Comparison of ENCODE assay signal across 8 mouse cellular contexts in the genomic region with DNA sequence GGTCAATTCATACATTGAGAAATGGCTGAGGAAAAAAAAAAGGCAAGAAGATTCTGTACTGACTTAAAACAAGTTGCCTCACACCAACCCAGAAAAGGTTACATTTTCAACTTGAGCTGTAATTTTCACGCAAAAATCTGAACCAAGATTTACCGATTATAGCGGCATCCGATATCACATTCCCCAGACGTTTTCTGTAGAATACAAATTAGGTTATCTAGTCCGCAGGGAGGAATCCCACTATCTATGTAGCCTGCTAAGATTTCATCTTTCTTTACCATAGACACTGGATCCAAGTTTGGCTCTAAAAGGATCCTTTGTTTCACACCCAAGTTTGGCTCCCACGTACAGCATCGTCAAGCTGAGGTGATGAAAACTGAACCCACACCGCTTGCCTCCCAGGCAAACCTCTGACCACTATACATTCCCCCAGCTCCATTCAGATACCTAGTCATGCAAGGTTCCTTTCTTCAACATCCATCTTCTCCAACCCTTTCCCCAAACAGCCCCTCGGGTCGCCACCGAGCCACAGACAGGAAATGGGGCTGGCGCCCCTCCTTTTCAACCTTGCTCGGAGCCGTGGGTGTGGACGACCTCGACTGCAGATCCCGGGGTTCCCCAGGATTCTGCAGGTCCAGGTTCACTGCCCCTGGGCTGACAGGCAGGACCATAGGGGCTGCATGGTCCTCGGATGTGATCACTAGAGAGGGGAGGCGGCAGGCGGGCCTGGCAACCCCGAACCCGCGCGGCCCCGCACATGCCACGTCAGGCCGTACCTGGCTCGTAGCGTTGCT. TPM values are rescaled to one million over a fixed set of nuclear protein-coding genes. Genes with fewer than 3 reads are reported as not detected.
DNase-seq lines count a peak whose midpoint lies in the region; ATAC-seq and TF ChIP-seq lines count a peak whose summit lies in the region.

No protein-coding gene starts in this region.

- H3K36me3 ChIP-seq in kidney, embryonic 15.5 days: no peaks in the 10 kb centered on the region
- H3K36me3 ChIP-seq in forebrain, postnatal 0 days (ENCODE audit: insufficient read depth): no peaks in the 10 kb centered on the region
- no peaks in the 10 kb centered on the region for H3K36me3 ChIP-seq in megakaryocyte, embryonic 14.5 days (replicated peaks; ENCODE audit: low read length)

- no peak; the same call in 1 of the 2 replicates for ATAC-seq in kidney, embryonic 15.5 days (replicated peaks; ENCODE audit: low FRiP score)
- peak; percentile 56 for ATAC-seq in activated CD4-positive, CD25-positive, alpha-beta regulatory T cell, adult 4 months
- ATAC-seq in forebrain, postnatal 0 days: no peak; the same call in 1 of the 2 replicates

- H3K27ac ChIP-seq in kidney, embryonic 15.5 days: peak overlapping the region; percentile 82
- peak overlapping the region; percentile 95 for H3K27ac ChIP-seq in forebrain, postnatal 0 days (ENCODE audit: low read depth, low read length)

- H3K27me3 ChIP-seq in kidney, embryonic 15.5 days: no peaks in the 10 kb centered on the region
- no peaks in the 10 kb centered on the region for H3K27me3 ChIP-seq in forebrain, postnatal 0 days (ENCODE audit: insufficient read depth, low read length)
- no peaks in the 10 kb centered on the region for H3K27me3 ChIP-seq in megakaryocyte, embryonic 14.5 days (replicated peaks)

- H3K4me2 ChIP-seq in kidney, embryonic 15.5 days: peak overlapping the region; percentile 66
- H3K4me2 ChIP-seq in forebrain, postnatal 0 days (ENCODE audit: low read depth): peak overlapping the region; percentile 67

- H3K9me3 ChIP-seq in kidney, embryonic 15.5 days (replicated peaks): no peaks in the 10 kb centered on the region
- no peaks in the 10 kb centered on the region for H3K9me3 ChIP-seq in forebrain, postnatal 0 days (ENCODE audit: low read length)
- H3K9me3 ChIP-seq in megakaryocyte, embryonic 14.5 days: no peaks in the 10 kb centered on the region

- TF ChIP-seq CTCF in forebrain, postnatal 0 days (IDR thresholded peaks at IDR 0.05; ENCODE audit: low read depth): no peak

- under 1% methylated on average over 30 of the region's 30 CpGs for WGBS in kidney, embryonic 15.5 days
- WGBS in forebrain, postnatal 0 days: 1% methylated on average over 30 of the region's 30 CpGs

- peak overlapping the region; percentile 81 for H3K9ac ChIP-seq in kidney, embryonic 15.5 days
- H3K9ac ChIP-seq in forebrain, postnatal 0 days: peak overlapping the region; percentile 98

- DNase-seq in kidney, postnatal 14 days: no peak
- DNase-seq in forebrain, postnatal 0 days: peak; percentile 60
- DNase-seq in gastrocnemius, adult 8-10 months (ENCODE audit: low spot score in 2 of 2): no peak
- no peak for DNase-seq in layer of hippocampus, adult 9-10 months (ENCODE audit: low spot score)
- no peak for DNase-seq in frontal cortex, postnatal 10 days (ENCODE audit: low spot score in 2 of 2)

- peaks cover 12% of the 10 kb centered on the region for H3K4me1 ChIP-seq in kidney, embryonic 15.5 days
- H3K4me1 ChIP-seq in forebrain, postnatal 0 days (ENCODE audit: insufficient read depth): peaks cover 5% of the 10 kb centered on the region
- peaks cover 23% of the 10 kb centered on the region for H3K4me1 ChIP-seq in megakaryocyte, embryonic 14.5 days

- H3K4me3 ChIP-seq in kidney, embryonic 15.5 days (replicated peaks): peak overlapping the region; percentile 81
- peak overlapping the region; percentile 95 for H3K4me3 ChIP-seq in forebrain, postnatal 0 days (ENCODE audit: low read depth, low read length)
- peak overlapping the region; percentile 100 for H3K4me3 ChIP-seq in megakaryocyte, embryonic 14.5 days (replicated peaks)

RNA-seq across cellular contexts. Expression of gene Morn2, which starts 0.5 kb away (rescaled TPM):
- 34.6 and 35.7 TPM in 2 replicates for polyA plus RNA-seq in kidney, embryonic 15.5 days (2015; fragmentation: Nextera tagmentation; extraction: Ambion mirVana)
- polyA plus RNA-seq in activated CD4-positive, CD25-positive, alpha-beta regulatory T cell, adult 4 months (2017; shearing (Covaris generic)): 1 to 10 TPM; 2.4 to 2.6 TPM
- total RNA-seq in forebrain, postnatal 0 days (2014; rRNA removed): 26.4 and 33.2 TPM in 2 replicates
- polyA plus RNA-seq in forebrain, postnatal 0 days (2015; fragmentation: Nextera tagmentation; extraction: Ambion mirVana): 42.2 and 47.8 TPM in 2 replicates
- 1.6 TPM in 1 of 2 replicates, not detected in the other for polyA plus RNA-seq in megakaryocyte, embryonic 14.5 days (2012; ENCODE audit: insufficient read depth, low replicate concordance)
- 1 to 10 TPM; 5.5 to 9.6 (median 7.1) TPM for total RNA-seq in gastrocnemius, adult 8-10 months (2022)

RNA-seq across cellular contexts. Expression of gene Dhx57, which starts 0.8 kb away (rescaled TPM):
- 15.0 and 16.6 TPM in 2 replicates for polyA plus RNA-seq in kidney, embryonic 15.5 days (2015; fragmentation: Nextera tagmentation; extraction: Ambion mirVana)
- 1 to 10 TPM; 7.0 to 8.6 TPM for polyA plus RNA-seq in activated CD4-positive, CD25-positive, alpha-beta regulatory T cell, adult 4 months (2017; shearing (Covaris generic))
- total RNA-seq in forebrain, postnatal 0 days (2014; rRNA removed): 72.1 and 72.4 TPM in 2 replicates
- 26.1 and 33.7 TPM in 2 replicates for polyA plus RNA-seq in forebrain, postnatal 0 days (2015; fragmentation: Nextera tagmentation; extraction: Ambion mirVana)
- 1.3 and 3.2 TPM in 2 replicates for polyA plus RNA-seq in megakaryocyte, embryonic 14.5 days (2012; ENCODE audit: insufficient read depth, low replicate concordance)
- 10 to 100 TPM in 1 of 4 experiments, 1 to 10 TPM in 3; 6.8 to 10.0 (median 7.6) TPM for total RNA-seq in gastrocnemius, adult 8-10 months (2022)

RNA-seq across cellular contexts. Expression of gene Arhgef33, which starts 17.7 kb away (rescaled TPM):
- 0.60 and 0.63 TPM in 2 replicates for polyA plus RNA-seq in kidney, embryonic 15.5 days (2015; fragmentation: Nextera tagmentation; extraction: Ambion mirVana)
- polyA plus RNA-seq in activated CD4-positive, CD25-positive, alpha-beta regulatory T cell, adult 4 months (2017; shearing (Covaris generic)): under 1 TPM in 1 of 2 experiments, not detected in 1; 0.37 TPM
- total RNA-seq in forebrain, postnatal 0 days (2014; rRNA removed): 1.5 and 6.2 TPM in 2 replicates
- 1.6 and 1.8 TPM in 2 replicates for polyA plus RNA-seq in forebrain, postnatal 0 days (2015; fragmentation: Nextera tagmentation; extraction: Ambion mirVana)
- polyA plus RNA-seq in megakaryocyte, embryonic 14.5 days (2012; ENCODE audit: insufficient read depth, low replicate concordance): not detected in 2 replicates
- total RNA-seq in gastrocnemius, adult 8-10 months (2022): not detected
